Mouse (Mus musculus): ENCODE results near the gene Marco.

GRCm38 (mm10) chr1:120498036-120498435, 6.8 kb downstream of the Marco start:
- TF ChIP-seq CTCF (IDR thresholded peaks at IDR 0.05; ENCODE audit: borderline replicate concordance, insufficient read depth, low read depth, low read length) (no peak), POLR2A (IDR thresholded peaks at IDR 0.05; ENCODE audit: borderline replicate concordance, insufficient read depth, low read length) (no peak)
